Mouse (Mus musculus) bone marrow macrophage, adult 2 months (primary cell): ENCODE results near the gene Rfc1.

ENCODE experiments used
- CTCF ChIP-seq: IDR thresholded peaks from 2 replicates; pipeline ENCODE4 v1.5.1; 2012; ENCODE audit warnings: low read depth, mild to moderate bottlenecking, low read length, moderate library complexity
- POLR2A ChIP-seq: IDR thresholded peaks from 2 replicates; pipeline ENCODE4 v1.6.1; 2012; ENCODE audit warnings: mild to moderate bottlenecking, low read depth, low read length, borderline replicate concordance

- TF ChIP-seq CTCF (no peak), POLR2A (no peak)
These were observed 22.3 kb upstream of the Rfc1 start for GRCm38 (mm10) chr5:65357771-65358170.
